Mouse (Mus musculus): Measurements from ENCODE around the gene Babam2. TPM values are rescaled to one million over a fixed set of nuclear protein-coding genes. Genes with fewer than 3 reads are reported as not detected.

Babam2 gene
- total RNA-seq (2014; rRNA removed) (31.2 and 31.5 TPM in 2 replicates), polyA plus RNA-seq (2015; fragmentation: Nextera tagmentation; extraction: Ambion mirVana) (62.5 and 66.2 TPM in 2 replicates)

- peak within 1 kb of the TSS; percentile 76 for H3K4me3 ChIP-seq (ENCODE audit: low read length)
- no peaks in the 10 kb centered on the region for H3K9me3 ChIP-seq (ENCODE audit: low read length)
- no peak for TF ChIP-seq CTCF (IDR thresholded peaks at IDR 0.05; ENCODE audit: low read depth)
- H3K27me3 ChIP-seq (ENCODE audit: insufficient read depth, low read length): no peaks in the 10 kb centered on the region
- peak within 1 kb of the TSS; percentile 91 for H3K4me2 ChIP-seq (ENCODE audit: low read depth, low read length)
- peak within 1 kb of the TSS; percentile 94 for H3K27ac ChIP-seq
- WGBS: under 1% methylated on average over 62 of the region's 71 CpGs
- ATAC-seq: peak; percentile 97
- H3K36me3 ChIP-seq (ENCODE audit: insufficient read depth, low read length): no peaks in the 10 kb centered on the region; the same call in 1 of the 2 replicates
- no peaks in the 10 kb centered on the region for H3K4me1 ChIP-seq (ENCODE audit: insufficient read depth, low read length)
- DNase-seq (ENCODE audit: low spot score): peak; percentile 95
- H3K9ac ChIP-seq (replicated peaks; ENCODE audit: low read length): peak within 1 kb of the TSS; percentile 72
These were observed at the start of gene Babam2 for GRCm38 (mm10) chr5:31697644-31698296. Babam2 (plus strand) TSS chr5:31697684.

GRCm38 (mm10) chr5:31650518-31651288, 46.8 kb upstream of the Babam2 start:
- no peaks in the 10 kb centered on the region for H3K4me1 ChIP-seq (ENCODE audit: insufficient read depth, low read length)
- DNase-seq (ENCODE audit: low spot score) (no peak), ATAC-seq (no peak)
- WGBS: 85% methylated on average over 2 of the region's 2 CpGs
- H3K36me3 ChIP-seq (ENCODE audit: insufficient read depth, low read length): no peaks in the 10 kb centered on the region
- no peak overlapping the region for H3K4me3 ChIP-seq (ENCODE audit: low read length)
- H3K27me3 ChIP-seq (ENCODE audit: insufficient read depth, low read length): no peaks in the 10 kb centered on the region
- no peak overlapping the region for H3K9ac ChIP-seq (replicated peaks; ENCODE audit: low read length)
- H3K4me2 ChIP-seq (ENCODE audit: low read depth, low read length): no peak overlapping the region
- TF ChIP-seq CTCF (IDR thresholded peaks at IDR 0.05; ENCODE audit: low read depth): no peak
- H3K9me3 ChIP-seq (ENCODE audit: low read length): no peaks in the 10 kb centered on the region
- no peak overlapping the region for H3K27ac ChIP-seq

GRCm38 (mm10) chr5:31655688-31656190, 41.7 kb upstream of the Babam2 start:
- H3K4me3 ChIP-seq (ENCODE audit: low read length): no peak overlapping the region
- DNase-seq (ENCODE audit: low spot score): no peak
- H3K4me1 ChIP-seq (ENCODE audit: insufficient read depth, low read length): no peaks in the 10 kb centered on the region
- no peak overlapping the region for H3K9ac ChIP-seq (replicated peaks; ENCODE audit: low read length)
- H3K4me2 ChIP-seq (ENCODE audit: low read depth, low read length): no peak overlapping the region
- no peak for ATAC-seq
- H3K27ac ChIP-seq: no peak overlapping the region
- no peak for TF ChIP-seq CTCF (IDR thresholded peaks at IDR 0.05; ENCODE audit: low read depth)
- H3K9me3 ChIP-seq (ENCODE audit: low read length): no peaks in the 10 kb centered on the region
- no peaks in the 10 kb centered on the region for H3K36me3 ChIP-seq (ENCODE audit: insufficient read depth, low read length)
- H3K27me3 ChIP-seq (ENCODE audit: insufficient read depth, low read length): no peaks in the 10 kb centered on the region
- 93% methylated on average over 1 of the region's 1 CpGs for WGBS

GRCm38 (mm10) chr5:31666176-31666575, 31.3 kb upstream of the Babam2 start:
- 8% methylated on average over 1 of the region's 1 CpGs for whole genome bisulfite sequencing
- Histone ChIP-seq H3K4me2 (ENCODE audit: low read depth, low read length) (no peak overlapping the region), H3K9me3 (ENCODE audit: low read length) (no peaks in the 10 kb centered on the region), H3K27me3 (ENCODE audit: insufficient read depth, low read length) (no peaks in the 10 kb centered on the region), H3K27ac (no peak overlapping the region), H3K4me1 (ENCODE audit: insufficient read depth, low read length) (no peaks in the 10 kb centered on the region), H3K9ac (replicated peaks; ENCODE audit: low read length) (no peak overlapping the region), H3K4me3 (ENCODE audit: low read length) (no peak overlapping the region), H3K36me3 (ENCODE audit: insufficient read depth, low read length) (no peaks in the 10 kb centered on the region)
- ATAC-seq: no peak
- TF ChIP-seq CTCF (IDR thresholded peaks at IDR 0.05; ENCODE audit: low read depth): no peak
- DNase-seq (ENCODE audit: low spot score): peak; percentile 2

- H3K27ac ChIP-seq: no peak overlapping the region
- TF ChIP-seq CTCF (IDR thresholded peaks at IDR 0.05; ENCODE audit: low read depth): no peak
- no peak overlapping the region for H3K4me2 ChIP-seq (ENCODE audit: low read depth, low read length)
- H3K36me3 ChIP-seq (ENCODE audit: insufficient read depth, low read length): no peaks in the 10 kb centered on the region
- no peak for ATAC-seq
- no peaks in the 10 kb centered on the region for H3K27me3 ChIP-seq (ENCODE audit: insufficient read depth, low read length)
- no peak overlapping the region for H3K4me3 ChIP-seq (ENCODE audit: low read length)
- no peak overlapping the region for H3K9ac ChIP-seq (replicated peaks; ENCODE audit: low read length)
- no peaks in the 10 kb centered on the region for H3K9me3 ChIP-seq (ENCODE audit: low read length)
- 70% methylated on average over 13 of the region's 13 CpGs for WGBS
- H3K4me1 ChIP-seq (ENCODE audit: insufficient read depth, low read length): no peaks in the 10 kb centered on the region
- DNase-seq (ENCODE audit: low spot score): no peak
These were observed 29.0 kb upstream of the Babam2 start for GRCm38 (mm10) chr5:31668325-31668968.

GRCm38 (mm10) chr5:31669984-31670383, 27.5 kb upstream of the Babam2 start:
- no peaks in the 10 kb centered on the region for H3K4me1 ChIP-seq (ENCODE audit: insufficient read depth, low read length)
- ATAC-seq (no peak), DNase-seq (ENCODE audit: low spot score) (no peak)
- no peak overlapping the region for H3K4me3 ChIP-seq (ENCODE audit: low read length)
- H3K9ac ChIP-seq (replicated peaks; ENCODE audit: low read length): no peak overlapping the region
- no peak for TF ChIP-seq CTCF (IDR thresholded peaks at IDR 0.05; ENCODE audit: low read depth)
- H3K4me2 ChIP-seq (ENCODE audit: low read depth, low read length): no peak overlapping the region
- no peaks in the 10 kb centered on the region for H3K9me3 ChIP-seq (ENCODE audit: low read length)
- H3K36me3 ChIP-seq (ENCODE audit: insufficient read depth, low read length): no peaks in the 10 kb centered on the region
- H3K27me3 ChIP-seq (ENCODE audit: insufficient read depth, low read length): no peaks in the 10 kb centered on the region
- 77% methylated on average over 5 of the region's 5 CpGs for WGBS
- no peak overlapping the region for H3K27ac ChIP-seq
